Mouse (Mus musculus): ENCODE measurements around the gene Mtss1l.

Mtss1l gene

GRCm38 (mm10) chr8:110720685-110721598, at the start of gene Mtss1l:
Gene Mtss1l, plus strand, starts transcription at chr8:110721476.
- DNase-seq (ENCODE audit: extremely low spot score) = peak; percentile 93

DNA sequence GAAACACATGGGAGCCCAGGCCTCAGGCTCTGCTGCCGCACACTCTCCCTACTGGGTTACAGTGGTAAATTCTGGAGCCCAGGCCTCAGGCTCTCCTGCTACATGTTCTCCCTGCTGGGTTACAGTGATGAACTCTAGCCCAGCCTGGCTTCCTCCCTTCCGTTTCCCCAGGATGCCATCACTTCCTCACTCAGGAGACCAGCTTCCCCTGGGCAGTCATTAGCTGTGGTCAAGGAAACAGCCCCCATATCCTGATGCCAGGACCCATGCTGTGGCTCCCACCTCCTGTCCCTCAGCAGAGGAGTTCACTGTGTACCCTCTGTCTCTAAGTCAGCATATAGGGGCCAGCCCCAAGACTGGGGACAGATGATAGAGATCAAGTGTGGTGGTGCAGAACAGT, 49.1 kb upstream of the Mtss1l start:
- no peak for DNase-seq (ENCODE audit: extremely low spot score)

- DNase-seq (ENCODE audit: extremely low spot score) = no peak
These were observed 48.1 kb upstream of the Mtss1l start for GRCm38 (mm10) chr8:110673168-110673567.

GRCm38 (mm10) chr8:110674589-110674988, 46.7 kb upstream of the Mtss1l start:
- DNase-seq (ENCODE audit: extremely low spot score) = no peak

DNA sequence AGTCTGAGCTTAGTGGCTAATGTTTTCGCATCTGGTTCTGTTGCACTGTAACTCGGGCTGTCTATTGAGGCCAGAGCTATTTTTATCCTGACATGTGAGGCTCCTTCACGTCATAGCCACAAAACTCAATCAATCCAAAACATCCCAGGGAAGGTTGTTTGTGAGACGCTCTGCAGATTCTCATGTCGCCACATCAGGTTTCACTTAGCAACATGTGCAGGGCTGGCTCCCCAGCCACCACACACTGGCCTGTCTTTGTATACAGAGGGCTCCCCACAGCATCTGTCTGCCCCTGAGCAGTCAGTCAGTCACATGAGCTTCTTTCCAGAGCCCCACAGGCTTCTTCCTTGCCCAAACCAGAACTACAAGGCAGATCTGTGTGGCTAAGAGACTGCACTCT, 44.6 kb upstream of the Mtss1l start:
- DNase-seq (ENCODE audit: extremely low spot score) = peak; percentile 5

- no peak for DNase-seq (ENCODE audit: extremely low spot score)
These were observed 44.1 kb upstream of the Mtss1l start for GRCm38 (mm10) chr8:110677174-110677660.

- no peak for DNase-seq (ENCODE audit: extremely low spot score)
These were observed 42.3 kb upstream of the Mtss1l start for GRCm38 (mm10) chr8:110678989-110679388.

DNA sequence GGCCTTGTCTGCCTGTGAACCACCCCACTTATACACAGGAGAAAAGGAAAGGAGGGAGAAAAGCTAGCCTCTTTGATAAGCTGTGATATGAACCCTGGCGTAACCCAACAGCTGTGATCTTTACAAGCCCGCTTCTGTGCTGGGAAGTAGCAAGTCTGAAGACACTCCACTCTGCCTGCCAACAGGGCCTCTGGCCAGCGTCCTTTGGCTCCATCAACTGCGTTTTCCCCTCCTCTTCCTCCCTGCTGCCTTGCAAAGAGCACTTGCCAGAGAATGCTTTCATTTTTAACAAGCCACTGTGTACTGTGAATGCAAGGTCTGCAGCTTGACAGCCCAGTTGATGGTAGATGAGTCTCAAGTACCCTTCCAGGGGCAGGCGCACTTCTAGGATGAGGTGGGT, 33.5 kb upstream of the Mtss1l start:
- DNase-seq (ENCODE audit: extremely low spot score) = no peak

DNA sequence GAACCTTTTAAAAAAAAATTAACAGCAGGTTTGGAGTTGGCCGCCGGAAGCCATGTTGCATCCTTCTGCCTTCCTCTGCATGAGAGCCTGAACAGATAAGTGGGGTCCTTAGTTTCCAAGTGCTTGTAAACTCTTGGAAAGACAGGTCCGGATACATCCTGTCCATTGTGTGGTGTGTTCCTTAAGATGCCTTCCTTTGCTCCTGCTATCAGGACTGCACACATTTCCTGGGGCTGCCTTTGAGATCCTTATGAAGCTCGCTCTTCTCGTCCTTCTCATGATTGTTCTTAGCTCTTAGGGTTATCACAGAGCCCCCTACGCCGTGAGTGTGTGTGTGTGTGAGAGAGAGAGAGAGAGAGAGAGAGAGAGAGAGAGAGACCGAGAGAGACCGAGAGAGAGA, 31.3 kb upstream of the Mtss1l start:
- DNase-seq (ENCODE audit: extremely low spot score) = no peak

DNA sequence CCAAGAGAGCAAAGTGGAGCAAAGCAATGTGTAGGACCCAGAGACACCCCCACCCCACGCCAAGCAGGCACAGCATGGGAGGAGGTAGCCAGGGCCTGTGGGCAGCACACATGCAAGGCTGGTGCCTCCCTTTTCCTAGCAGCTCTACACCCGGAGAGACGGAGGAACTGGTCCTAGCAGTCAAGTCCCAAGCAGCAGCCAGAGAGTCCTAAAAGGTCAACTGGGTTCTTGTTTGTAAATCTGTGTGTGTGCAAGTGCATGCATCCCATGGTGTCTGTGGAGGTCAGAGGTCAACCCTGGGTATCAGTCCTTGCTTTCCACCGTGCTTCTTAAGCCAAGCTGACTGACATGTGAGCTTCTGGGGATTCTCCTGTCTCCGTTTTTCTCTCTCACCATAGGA, 27.1 kb upstream of the Mtss1l start:
- no peak for DNase-seq (ENCODE audit: extremely low spot score)

GRCm38 (mm10) chr8:110694826-110695225, 26.4 kb upstream of the Mtss1l start:
- DNase-seq (ENCODE audit: extremely low spot score) = no peak

DNA sequence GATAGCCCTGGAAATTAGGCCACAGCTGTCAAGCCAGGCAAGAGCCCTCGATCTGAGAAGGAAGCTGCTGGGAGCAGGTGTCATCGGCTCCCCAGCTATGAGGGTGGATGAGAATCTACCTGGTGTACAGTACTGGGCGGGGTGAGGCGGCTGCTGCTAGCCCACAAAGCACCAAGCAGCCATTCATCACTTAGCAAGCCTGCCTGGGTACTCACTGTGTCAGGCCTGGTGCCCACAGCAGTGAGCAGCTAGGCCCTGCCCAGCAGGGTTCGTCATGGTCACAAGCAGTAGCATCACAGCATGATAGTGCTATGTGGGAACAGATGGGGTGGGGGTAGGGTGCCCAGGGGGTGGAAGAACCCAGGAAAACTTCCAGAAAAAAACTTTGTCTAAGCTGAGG, 25.8 kb upstream of the Mtss1l start:
- no peak for DNase-seq (ENCODE audit: extremely low spot score)

- DNase-seq (ENCODE audit: extremely low spot score) = no peak
These were observed 25.2 kb upstream of the Mtss1l start for GRCm38 (mm10) chr8:110696051-110696450.

DNA sequence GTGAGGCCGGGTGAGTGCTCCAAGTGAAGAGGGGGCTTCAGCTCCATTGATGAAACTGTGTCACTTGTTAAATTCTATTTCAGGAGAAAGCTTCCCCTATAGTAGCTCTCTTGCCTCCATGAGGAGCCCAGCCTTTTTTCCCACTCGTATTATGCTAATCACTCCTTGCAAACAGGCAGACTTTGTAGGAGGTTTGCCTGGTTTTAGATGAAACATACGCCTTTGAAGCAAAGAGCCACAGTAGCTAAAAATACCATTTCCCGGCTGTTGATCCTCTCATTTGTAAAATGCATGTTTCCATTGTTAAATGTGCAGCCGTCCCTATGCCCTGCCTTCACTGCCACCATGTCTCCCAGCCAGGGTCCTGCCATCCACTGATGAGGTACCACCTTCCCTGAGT, 23.7 kb upstream of the Mtss1l start:
- DNase-seq (ENCODE audit: extremely low spot score) = no peak

- DNase-seq (ENCODE audit: extremely low spot score) = no peak
These were observed 23.2 kb upstream of the Mtss1l start for GRCm38 (mm10) chr8:110698098-110698497.

- no peak for DNase-seq (ENCODE audit: extremely low spot score)
These were observed 21.8 kb upstream of the Mtss1l start for GRCm38 (mm10) chr8:110699501-110699900.

- DNase-seq (ENCODE audit: extremely low spot score) = no peak
These were observed 20.7 kb upstream of the Mtss1l start for GRCm38 (mm10) chr8:110700561-110700960.

- no peak for DNase-seq (ENCODE audit: extremely low spot score)
These were observed 18.4 kb upstream of the Mtss1l start for GRCm38 (mm10) chr8:110702636-110703459.

DNA sequence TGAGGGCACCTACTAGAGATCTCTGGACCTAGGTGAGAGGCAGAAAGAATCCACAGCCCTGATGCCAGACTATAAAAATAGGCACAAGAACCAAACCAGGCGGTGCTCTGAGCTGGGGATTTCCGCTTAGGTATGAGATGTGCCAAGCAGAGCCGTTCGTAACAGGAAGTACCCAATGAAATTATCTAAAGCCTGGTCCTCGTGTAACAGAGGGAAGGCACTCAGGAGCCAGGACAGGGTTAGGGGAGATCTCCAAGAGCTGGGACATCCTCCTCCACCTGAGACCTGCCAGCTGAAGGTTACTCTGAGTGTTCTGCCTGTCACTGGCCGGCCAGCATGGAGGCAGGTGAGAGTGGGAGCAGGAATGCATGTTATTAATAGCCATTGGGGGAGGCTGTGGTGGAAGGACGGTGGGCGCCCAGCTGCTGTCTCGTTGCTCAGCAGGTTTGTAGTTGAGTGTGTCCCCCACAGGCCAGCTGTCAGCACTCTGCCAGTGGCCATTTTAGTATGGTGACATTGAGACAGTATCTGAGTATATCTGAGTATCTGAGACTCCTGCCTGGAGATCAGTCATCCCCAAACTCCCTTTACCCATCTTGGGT, 17.7 kb upstream of the Mtss1l start:
- no peak for DNase-seq (ENCODE audit: extremely low spot score)

- DNase-seq (ENCODE audit: extremely low spot score) = no peak
These were observed 17.2 kb upstream of the Mtss1l start for GRCm38 (mm10) chr8:110704103-110704502.

GRCm38 (mm10) chr8:110705391-110706287, 15.6 kb upstream of the Mtss1l start:
- DNase-seq (ENCODE audit: extremely low spot score) = no peak
